Mouse (Mus musculus) spleen, adult 2 months (tissue): ENCODE results near the gene Soat2. TPM values are rescaled to one million over a fixed set of nuclear protein-coding genes. Genes with fewer than 3 reads are reported as not detected.

Source experiments
- DNase-seq, 2 experiments: peaks; one replicate each; pipeline versions ENCODE4 v3.0.0 to v3.0.0-alpha.2; 2012 to 2021; ENCODE audit warnings: low spot score in 2 of 2, low read depth in 1 of 2
- H3K27ac ChIP-seq: fragments of 200-500 bp; 2 replicates; pipeline ENCODE4 v1.5.1; 2012; ENCODE audit warnings: low read length, inconsistent platforms; ENCODE audit not compliant: insufficient read depth
- H3K27me3 ChIP-seq: fragments of 200-500 bp; 2 replicates; pipeline ENCODE4 v1.6.1; 2012; ENCODE audit warnings: mild to moderate bottlenecking, moderate library complexity, low read length, inconsistent platforms; ENCODE audit not compliant: control insufficient read depth, insufficient read depth
- H3K36me3 ChIP-seq: fragments of 200-500 bp; 2 replicates; pipeline ENCODE4 v1.6.1; 2012; ENCODE audit warnings: mild to moderate bottlenecking, low read length, inconsistent platforms; ENCODE audit not compliant: control insufficient read depth, insufficient read depth
- H3K4me1 ChIP-seq: fragments of 200-500 bp; 2 replicates; pipeline ENCODE4 v1.6.1; 2011; ENCODE audit warnings: inconsistent platforms; ENCODE audit not compliant: control insufficient read depth, insufficient read depth, insufficient read length
- H3K4me3 ChIP-seq: fragments of 200-500 bp; 2 replicates; pipeline ENCODE4 v1.5.1; 2011; ENCODE audit warnings: mild to moderate bottlenecking, inconsistent platforms; ENCODE audit not compliant: insufficient read depth, insufficient read length; ENCODE audit errors: extremely low read depth
- CTCF ChIP-seq: fragments of 200-500 bp; IDR thresholded peaks from 2 replicates; pipeline ENCODE4 v1.5.1; 2011; ENCODE audit warnings: mild to moderate bottlenecking, inconsistent platforms; ENCODE audit not compliant: insufficient read depth, insufficient read length, insufficient replicate concordance; ENCODE audit errors: extremely low read depth
- POLR2A ChIP-seq: fragments of 200-500 bp; IDR thresholded peaks from 2 replicates; pipeline ENCODE4 v1.6.1; 2011; ENCODE audit warnings: low read depth, low read length, inconsistent platforms
- WGBS: fragments of 180-500 bp; shearing (Covaris S2); methylation state at CpG from one replicate; pipeline ENCODE4 v1.1.7; 2018; 5-methylcytosine and 5-hydroxymethylcytosine counted together
- polyA plus RNA-seq: library from polyadenylated mRNA; depleted of rRNA; stranded (reverse); fragments of >200 nt; gene quantifications from 2 replicates; pipeline ENCODE4 v1.2.3, GENCODE M21; 2012

Soat2 gene
- polyA plus RNA-seq, 1 experiment, result 3.2 TPM

GRCm38 (mm10) chr15:102113674-102114073, 36.7 kb upstream of the Soat2 start:
- Histone ChIP-seq H3K4me1 (no peaks in the 10 kb centered on the region), H3K4me3 (no peak overlapping the region), H3K36me3 (peaks cover 15% of the 10 kb centered on the region), H3K27me3 (no peaks in the 10 kb centered on the region), H3K27ac (no peak overlapping the region)
- no peak for TF ChIP-seq POLR2A
- no peak for TF ChIP-seq CTCF
- DNase-seq, result no peak
- 85% methylated on average over 4 of the region's 4 CpGs for WGBS

GRCm38 (mm10) chr15:102114651-102115260, 35.6 kb upstream of the Soat2 start:
- Histone ChIP-seq H3K36me3 (peaks cover 20% of the 10 kb centered on the region), H3K27me3 (no peaks in the 10 kb centered on the region), H3K27ac (no peak overlapping the region), H3K4me3 (no peak overlapping the region), H3K4me1 (no peaks in the 10 kb centered on the region)
- TF ChIP-seq POLR2A (no peak), CTCF (no peak)
- 87% methylated on average over 7 of the region's 7 CpGs for WGBS
- no peak for DNase-seq

- TF ChIP-seq CTCF, result no peak
- TF ChIP-seq POLR2A, result no peak
Measured at GRCm38 (mm10) chr15:102115731-102116231, 34.5 kb upstream of the Soat2 start.

DNA sequence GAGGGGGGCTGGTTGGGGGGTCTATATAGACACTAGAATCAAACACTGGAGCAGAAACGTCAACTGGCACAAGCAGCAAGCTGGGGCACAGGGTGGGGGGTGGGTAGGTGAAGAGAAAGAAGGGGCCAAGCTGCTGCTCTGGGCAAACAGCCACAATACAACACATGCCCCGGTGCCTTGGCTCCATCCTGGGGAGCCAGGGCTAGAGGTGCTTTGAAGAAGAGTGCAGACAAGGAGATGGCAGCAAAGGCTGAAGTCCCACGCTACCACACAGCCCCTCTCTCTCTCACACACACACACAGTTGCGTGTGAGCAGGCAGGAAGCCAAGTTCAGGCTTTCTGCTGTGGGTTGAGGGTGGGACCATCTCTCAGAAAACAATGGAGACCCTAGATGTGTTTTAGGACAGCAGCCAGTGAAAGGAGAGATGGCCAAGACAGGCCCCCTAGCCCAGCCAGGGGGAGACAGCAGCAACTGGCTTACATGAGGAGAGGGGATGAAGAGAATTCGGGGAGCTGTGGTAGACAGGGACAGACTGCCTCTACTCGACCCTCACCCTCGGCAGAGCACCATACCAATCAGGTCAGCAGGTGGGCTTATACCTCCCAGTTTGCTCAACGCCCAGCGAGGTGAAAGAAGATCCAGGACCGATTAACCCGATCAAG, 33.4 kb upstream of the Soat2 start:
- H3K36me3 ChIP-seq, result peaks cover 25% of the 10 kb centered on the region
- WGBS, result 78% methylated on average over 11 of the region's 11 CpGs

More at GRCm38 (mm10) chr15:102115731-102116231, 34.5 kb upstream of the Soat2 start:
- H3K27me3 ChIP-seq, result no peaks in the 10 kb centered on the region
- H3K4me1 ChIP-seq, result no peaks in the 10 kb centered on the region
- 16% methylated on average over 9 of the region's 9 CpGs for WGBS
- H3K36me3 ChIP-seq, result peaks cover 20% of the 10 kb centered on the region
- no peak overlapping the region for H3K4me3 ChIP-seq
- peak overlapping the region; percentile 25 for H3K27ac ChIP-seq
- DNase-seq, result no peak

DNA sequence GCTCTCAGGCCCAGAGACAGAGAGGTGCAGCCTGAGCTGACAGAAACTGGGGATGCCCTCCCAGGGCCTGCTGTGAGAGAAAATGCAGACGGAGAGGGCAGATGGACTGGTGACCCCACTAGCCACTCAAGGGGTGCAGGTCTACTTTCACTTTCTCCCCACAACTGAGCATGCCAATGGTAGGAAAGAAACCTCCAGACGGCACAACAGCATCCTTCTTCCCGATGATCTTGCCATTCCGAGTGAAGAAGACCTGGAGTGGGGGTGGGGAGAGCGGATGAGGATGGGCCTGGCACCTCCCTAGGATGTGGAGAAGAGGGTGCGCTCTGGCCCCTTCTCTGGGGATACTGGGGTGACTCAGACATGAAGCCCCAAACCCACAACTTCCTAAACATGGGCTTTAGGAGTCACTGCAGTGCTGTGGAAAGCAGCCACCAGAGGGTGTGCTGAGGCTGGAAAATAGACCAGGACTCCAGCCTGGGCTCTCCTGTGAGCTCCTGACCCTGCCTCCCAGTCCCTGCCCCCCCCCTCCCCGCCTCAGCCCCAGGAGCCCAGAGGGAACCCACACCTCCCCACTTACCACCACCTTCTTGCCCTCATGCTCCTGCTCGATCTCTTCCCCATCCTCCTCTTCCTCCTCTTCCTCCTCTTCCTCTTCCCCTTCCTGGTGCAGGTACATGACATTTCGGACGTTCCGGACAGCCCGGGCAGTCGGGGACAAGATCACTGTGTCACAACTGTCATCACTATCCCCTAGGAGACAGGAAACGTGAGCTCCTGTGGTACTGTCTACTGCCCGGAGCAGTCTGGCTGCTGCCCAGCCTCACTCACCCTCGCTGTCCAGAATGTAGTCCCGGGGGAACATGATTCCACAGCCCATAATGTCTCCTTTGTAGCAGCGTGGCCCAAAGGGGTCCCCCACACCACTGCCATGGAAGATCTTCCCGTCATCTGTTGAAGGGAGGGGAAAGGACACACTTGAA, 32.6 kb upstream of the Soat2 start:
- no peaks in the 10 kb centered on the region for H3K4me1 ChIP-seq
- no peaks in the 10 kb centered on the region for H3K27me3 ChIP-seq
- no peak for DNase-seq
- WGBS, result 87% methylated on average over 19 of the region's 19 CpGs
- peaks cover 27% of the 10 kb centered on the region for H3K36me3 ChIP-seq
- no peak for TF ChIP-seq CTCF
- TF ChIP-seq POLR2A, result no peak
- H3K4me3 ChIP-seq, result no peak overlapping the region
- H3K27ac ChIP-seq, result no peak overlapping the region

More for the DNA sequence above, 33.4 kb upstream of the Soat2 start:
- H3K27ac ChIP-seq, result no peak overlapping the region
- TF ChIP-seq POLR2A (no peak), CTCF (no peak)
- H3K4me3 ChIP-seq, result no peak overlapping the region
- no peak for DNase-seq
- H3K27me3 ChIP-seq, result no peaks in the 10 kb centered on the region
- no peaks in the 10 kb centered on the region for H3K4me1 ChIP-seq

- H3K4me1 ChIP-seq, result no peaks in the 10 kb centered on the region
- H3K36me3 ChIP-seq, result peaks cover 28% of the 10 kb centered on the region
- no peak overlapping the region for H3K4me3 ChIP-seq
- WGBS, result 95% methylated on average over 4 of the region's 4 CpGs
- no peak overlapping the region for H3K27ac ChIP-seq
- TF ChIP-seq POLR2A (no peak), CTCF (no peak)
- no peak for DNase-seq
- H3K27me3 ChIP-seq, result no peaks in the 10 kb centered on the region
Measured at GRCm38 (mm10) chr15:102118591-102118990, 31.7 kb upstream of the Soat2 start.
